In the genomic region with DNA sequence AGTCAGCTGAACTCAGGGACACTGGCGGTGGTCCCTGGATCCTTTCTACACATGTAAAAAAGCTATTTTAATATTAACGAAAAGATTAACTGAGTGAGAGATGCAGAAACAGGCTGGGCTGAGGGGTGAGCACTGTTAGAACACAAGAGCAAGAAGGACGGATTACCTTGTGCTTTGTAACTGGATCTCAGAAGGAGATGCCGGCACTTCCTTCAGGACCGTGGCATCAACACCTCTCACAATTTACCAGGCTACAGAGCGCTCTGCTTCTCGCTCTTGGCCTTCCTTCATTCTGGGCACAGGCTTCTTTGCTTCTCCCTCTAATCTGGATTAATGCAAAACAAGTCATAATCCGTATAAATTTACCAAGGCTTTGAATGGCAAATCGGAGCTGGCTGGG, we compare ENCODE assay signal across 19 mouse cellular contexts. TPM values are rescaled to one million over a fixed set of nuclear protein-coding genes. Genes with fewer than 3 reads are reported as not detected.
DNase-seq lines count a peak whose midpoint lies in the region; ATAC-seq lines count a peak whose summit lies in the region.
"Had no signal": no experiment of that assay in that cellular context is flagged by ENCODE, and none has a peak within 500 bp of the region (broad histone marks: within the 10 kb centered on the region; RNA-seq: fewer than 3 reads in every experiment).

No protein-coding gene starts in this region.

- no peak for ATAC-seq in heart, embryonic 14.5 days (ENCODE audit: insufficient number of reproducible peaks, insufficient read depth, low FRiP score, low read depth)
- no peak for ATAC-seq in midbrain, embryonic 14.5 days (ENCODE audit: low FRiP score, low TSS enrichment)
- ATAC-seq in midbrain, embryonic 16.5 days, result no peak
- no peak for ATAC-seq in limb, embryonic 11.5 days (ENCODE audit: insufficient number of reproducible peaks, low FRiP score, low TSS enrichment, low read depth)
- ATAC-seq: intestine, embryonic 16.5 days; liver, postnatal 0 days had no signal

- H3K27ac ChIP-seq in heart, embryonic 14.5 days (replicated peaks in 1 of 2; ENCODE audit: control insufficient read depth in 1 of 2, insufficient read depth in 1 of 2, low read depth in 2 of 2, low read length in 2 of 2), result 0 out of 4 replicates have a peak overlapping the region, but pooled peaks have one; percentile 11 to 20
- no peak overlapping the region for H3K27ac ChIP-seq in midbrain, embryonic 14.5 days (replicated peaks; ENCODE audit: low read depth, low read length)
- H3K27ac ChIP-seq in midbrain, embryonic 16.5 days (ENCODE audit: low read length), result no peak overlapping the region
- no peak overlapping the region for H3K27ac ChIP-seq in limb, embryonic 11.5 days (replicated peaks; ENCODE audit: low read depth, low read length)
- H3K27ac ChIP-seq: embryonic facial prominence, embryonic 15.5 days; hindbrain, embryonic 15.5 days; neural tube, embryonic 12.5 days had no signal

- peaks cover 7 to 17% of the 10 kb centered on the region in 2 experiments; a peak in 3 of 4 replicates for H3K4me1 ChIP-seq in heart, embryonic 14.5 days (ENCODE audit: control insufficient read depth in 2 of 2, insufficient read depth in 2 of 2, low read length in 2 of 2)
- H3K4me1 ChIP-seq in midbrain, embryonic 14.5 days (ENCODE audit: control insufficient read depth, insufficient read depth, low read length), result peaks cover 10% of the 10 kb centered on the region; the same call in 1 of the 2 replicates
- peaks cover 14% of the 10 kb centered on the region for H3K4me1 ChIP-seq in midbrain, embryonic 16.5 days (ENCODE audit: control insufficient read depth, insufficient read depth, low read length)
- H3K4me1 ChIP-seq in limb, embryonic 11.5 days (ENCODE audit: control insufficient read depth, insufficient read depth, low read length), result peaks cover 21% of the 10 kb centered on the region

- H3K9me3 ChIP-seq in heart, embryonic 14.5 days (ENCODE audit: control insufficient read depth, low read length), result no peaks in the 10 kb centered on the region
- H3K9me3 ChIP-seq in midbrain, embryonic 14.5 days (ENCODE audit: control insufficient read depth, low read length), result no peaks in the 10 kb centered on the region
- H3K9me3 ChIP-seq in midbrain, embryonic 16.5 days (replicated peaks; ENCODE audit: control insufficient read depth, low read length, poor library complexity, severe bottlenecking), result no peaks in the 10 kb centered on the region
- no peaks in the 10 kb centered on the region for H3K9me3 ChIP-seq in limb, embryonic 11.5 days (ENCODE audit: control insufficient read depth, low read length)
- H3K9me3 ChIP-seq: embryonic facial prominence, embryonic 15.5 days; hindbrain, embryonic 15.5 days; neural tube, embryonic 12.5 days had no signal

- WGBS in heart, embryonic 14.5 days, result 15% methylated on average over 9 of the region's 9 CpGs
- under 1% methylated on average over 9 of the region's 9 CpGs for WGBS in midbrain, embryonic 14.5 days
- WGBS in midbrain, embryonic 16.5 days, result 2% methylated on average over 9 of the region's 9 CpGs
- WGBS in limb, embryonic 11.5 days, result 3% methylated on average over 9 of the region's 9 CpGs

- no peak overlapping the region for H3K4me3 ChIP-seq in heart, embryonic 14.5 days (ENCODE audit: control insufficient read depth in 1 of 2, insufficient read depth in 1 of 2, low read depth in 1 of 2, low read length in 2 of 2)
- H3K4me3 ChIP-seq in midbrain, embryonic 14.5 days (replicated peaks; ENCODE audit: low read depth, low read length), result no peak overlapping the region
- no peak overlapping the region for H3K4me3 ChIP-seq in midbrain, embryonic 16.5 days (ENCODE audit: low read depth, low read length)
- no peak overlapping the region for H3K4me3 ChIP-seq in limb, embryonic 11.5 days (ENCODE audit: low read depth, low read length)
- H3K4me3 ChIP-seq: embryonic facial prominence, embryonic 15.5 days; hindbrain, embryonic 15.5 days; neural tube, embryonic 12.5 days had no signal

- no peak for DNase-seq in heart, adult 9 months (ENCODE audit: low spot score in 2 of 2)
- peak; percentile 41 for DNase-seq in midbrain, embryonic 14.5 days
- DNase-seq in limb, embryonic 11.5 days (ENCODE audit: low spot score), result peak; percentile 51
- DNase-seq in urinary bladder, postnatal 10 days (ENCODE audit: low spot score), result no peak
- DNase-seq in urinary bladder, postnatal 14 days (ENCODE audit: low spot score), result no peak
- DNase-seq: adrenal gland, postnatal 25 days; cerebellum, adult 18-20 months; heart, postnatal 10 days; liver; liver, postnatal 0 days; lung, postnatal 10 days; thymus, postnatal 25 days had no signal

- no peak overlapping the region for H3K4me2 ChIP-seq in heart, embryonic 14.5 days (ENCODE audit: low read length)
- no peak overlapping the region for H3K4me2 ChIP-seq in midbrain, embryonic 14.5 days (ENCODE audit: low read length)
- H3K4me2 ChIP-seq in midbrain, embryonic 16.5 days (ENCODE audit: low read length), result no peak overlapping the region
- peak overlapping the region; percentile 26; the same call in 1 of the 2 replicates for H3K4me2 ChIP-seq in limb, embryonic 11.5 days (ENCODE audit: low read depth, severe bottlenecking)
- H3K4me2 ChIP-seq: embryonic facial prominence, embryonic 15.5 days; hindbrain, embryonic 15.5 days; neural tube, embryonic 12.5 days had no signal

- no peaks in the 10 kb centered on the region for H3K36me3 ChIP-seq in heart, embryonic 14.5 days (ENCODE audit: control insufficient read depth, insufficient read depth, low read length)
- no peaks in the 10 kb centered on the region for H3K36me3 ChIP-seq in midbrain, embryonic 14.5 days (ENCODE audit: control insufficient read depth, insufficient read depth, low read length)
- H3K36me3 ChIP-seq in midbrain, embryonic 16.5 days (ENCODE audit: control insufficient read depth, insufficient read depth, low read length), result no peaks in the 10 kb centered on the region
- H3K36me3 ChIP-seq in limb, embryonic 11.5 days (ENCODE audit: control insufficient read depth, insufficient read depth, low read length), result no peaks in the 10 kb centered on the region
- H3K36me3 ChIP-seq: embryonic facial prominence, embryonic 15.5 days; hindbrain, embryonic 15.5 days; neural tube, embryonic 12.5 days had no signal

- peaks cover 52% of the 10 kb centered on the region for H3K27me3 ChIP-seq in heart, embryonic 14.5 days (ENCODE audit: control insufficient read depth, insufficient read depth, low read length)
- peaks cover 87% of the 10 kb centered on the region for H3K27me3 ChIP-seq in midbrain, embryonic 14.5 days (ENCODE audit: control insufficient read depth, insufficient read depth, low read length)
- peaks cover 32% of the 10 kb centered on the region for H3K27me3 ChIP-seq in midbrain, embryonic 16.5 days (ENCODE audit: control insufficient read depth, insufficient read depth, low read depth, low read length)
- peaks cover 40% of the 10 kb centered on the region for H3K27me3 ChIP-seq in limb, embryonic 11.5 days (ENCODE audit: control insufficient read depth, insufficient read depth, low read length)
- H3K27me3 ChIP-seq: CH12.LX had no signal

- no peak overlapping the region for H3K9ac ChIP-seq in heart, embryonic 14.5 days (ENCODE audit: low read length)
- no peak overlapping the region for H3K9ac ChIP-seq in midbrain, embryonic 14.5 days (replicated peaks; ENCODE audit: low read length)
- H3K9ac ChIP-seq in midbrain, embryonic 16.5 days (ENCODE audit: low read depth, low read length), result no peak overlapping the region
- H3K9ac ChIP-seq in limb, embryonic 11.5 days (ENCODE audit: low read length), result no peak overlapping the region
- H3K9ac ChIP-seq: embryonic facial prominence, embryonic 15.5 days; hindbrain, embryonic 15.5 days; liver, postnatal 0 days; neural tube, embryonic 12.5 days had no signal

RNA-seq across cellular contexts. Expression of a gene that starts 3.6 kb away (rescaled TPM):
- 11.6 and 13.2 TPM in 2 replicates for polyA plus RNA-seq in heart, embryonic 14.5 days (2014; fragmentation: Nextera tagmentation; extraction: Ambion mirVana)
- 0.08 and 3.2 TPM in 2 replicates for polyA plus RNA-seq in midbrain, embryonic 14.5 days (2014; fragmentation: Nextera tagmentation; extraction: Ambion mirVana)
- polyA plus RNA-seq in midbrain, embryonic 16.5 days (2015; fragmentation: Nextera tagmentation; extraction: Ambion mirVana), result 1.3 and 2.1 TPM in 2 replicates
- polyA plus RNA-seq in limb, embryonic 11.5 days (2014; fragmentation: Nextera tagmentation; extraction: Ambion mirVana), result 33.4 and 38.0 TPM in 2 replicates
- polyA plus RNA-seq: liver, postnatal 0 days had no signal

Comparison
In these comparisons a context has a peak if more than half of its experiments do, and no peak if none do; other contexts are left out.
1. H3K27ac ChIP-seq: peak in heart, embryonic 14.5 days (2 of 2); none in midbrain, embryonic 14.5 days (single experiment), midbrain, embryonic 16.5 days (single experiment) and limb, embryonic 11.5 days (single experiment).
2. DNase-seq: peak in midbrain, embryonic 14.5 days (single experiment) and limb, embryonic 11.5 days (single experiment); none in heart, adult 9 months (0 of 2), urinary bladder, postnatal 10 days (single experiment) and urinary bladder, postnatal 14 days (single experiment).